Mouse (Mus musculus) limb, embryonic 15.5 days (tissue): ENCODE results near the gene Psen1. TPM values are rescaled to one million over a fixed set of nuclear protein-coding genes. Genes with fewer than 3 reads are reported as not detected.

Source experiments
- ATAC-seq: fragments of 200-750 bp; cut with Nextera tagmentation; 2 replicates; pipeline ENCODE4 v1.8.0; 2017; ENCODE audit warnings: low read depth, moderate TSS enrichment; ENCODE audit not compliant: insufficient number of reproducible peaks, low FRiP score, low TSS enrichment
- H3K27ac ChIP-seq: fragments of 300-500 bp; sonication (generic); 2 replicates; pipeline ENCODE4 v1.5.1; 2015; ENCODE audit warnings: moderate library complexity, mild to moderate bottlenecking, inconsistent platforms
- H3K27me3 ChIP-seq: fragments of 300-500 bp; sonication (generic); 2 replicates; pipeline ENCODE4 v1.6.1; 2015; ENCODE audit warnings: inconsistent platforms
- H3K36me3 ChIP-seq: fragments of 300-500 bp; sonication (generic); 2 replicates; pipeline ENCODE4 v1.6.1; 2015; ENCODE audit warnings: inconsistent platforms
- H3K4me1 ChIP-seq: fragments of 300-500 bp; sonication (generic); 2 replicates; pipeline ENCODE4 v1.6.1; 2015; ENCODE audit warnings: inconsistent platforms
- H3K4me2 ChIP-seq: fragments of 300-500 bp; sonication (generic); 2 replicates; pipeline ENCODE4 v1.6.1; 2015; ENCODE audit warnings: mild to moderate bottlenecking, inconsistent platforms
- H3K4me3 ChIP-seq: fragments of 300-500 bp; sonication (generic); 2 replicates; pipeline ENCODE4 v1.5.1; 2015; ENCODE audit warnings: mild to moderate bottlenecking, inconsistent platforms
- H3K9ac ChIP-seq: fragments of 300-500 bp; sonication (generic); 2 replicates; pipeline ENCODE4 v1.6.1; 2015; ENCODE audit warnings: inconsistent platforms
- H3K9me3 ChIP-seq: fragments of 300-500 bp; sonication (generic); 2 replicates; pipeline ENCODE4 v1.6.1; 2016; ENCODE audit warnings: inconsistent platforms
- WGBS: fragments of 180-500 bp; shearing (Covaris S2); methylation state at CpG from one replicate; pipeline ENCODE4 v1.1.7; 2015; 5-methylcytosine and 5-hydroxymethylcytosine counted together
- polyA plus RNA-seq: library from polyadenylated mRNA; unstranded; fragments of >200 nt; fragmentation: Nextera tagmentation; extraction: Ambion mirVana; gene quantifications from 2 replicates; pipeline ENCODE4 v1.2.1, GENCODE M21; 2015

The Psen1 gene
- polyA plus RNA-seq, 1 experiment from 2014 or later = 86.0 TPM

DNA sequence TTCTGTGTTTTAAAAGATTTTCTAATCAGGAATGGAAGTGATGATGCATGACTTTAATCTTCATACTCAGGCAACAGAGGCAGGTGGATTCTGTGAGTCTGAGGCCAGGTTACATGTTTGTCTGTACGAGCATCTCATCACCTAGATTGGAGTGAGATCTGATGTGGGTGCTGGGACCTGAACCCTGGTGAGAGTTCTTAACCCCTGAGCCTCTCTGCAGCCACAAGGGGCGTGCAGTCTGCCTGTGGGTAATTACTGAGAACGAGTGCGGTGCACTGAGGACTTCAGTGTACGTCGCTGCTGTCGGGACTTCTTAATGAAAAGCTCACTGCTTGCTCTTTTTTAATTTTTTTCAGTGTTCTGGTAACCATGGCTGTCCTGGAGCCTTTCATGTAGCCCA is 13.7 kb downstream of the Psen1 start:
- Histone ChIP-seq H3K27me3 (no peaks in the 10 kb centered on the region), H3K9ac (no peak overlapping the region), H3K4me3 (no peak overlapping the region), H3K4me2 (no peak overlapping the region), H3K27ac (no peak overlapping the region), H3K9me3 (no peaks in the 10 kb centered on the region), H3K4me1 (0 out of 2 replicates have a peak, but pooled peaks cover 5% of the 10 kb centered on the region), H3K36me3 (peaks cover 40% of the 10 kb centered on the region)
- WGBS = 91% methylated on average over 7 of the region's 7 CpGs
- ATAC-seq = no peak

GRCm38 (mm10) chr12:83702796-83703195 is 14.8 kb downstream of the Psen1 start:
- Histone ChIP-seq H3K9me3 (no peaks in the 10 kb centered on the region), H3K27me3 (no peaks in the 10 kb centered on the region), H3K4me1 (0 out of 2 replicates have a peak, but pooled peaks cover 7% of the 10 kb centered on the region), H3K4me3 (no peak overlapping the region), H3K27ac (no peak overlapping the region), H3K4me2 (no peak overlapping the region), H3K9ac (no peak overlapping the region), H3K36me3 (peaks cover 42% of the 10 kb centered on the region)
- ATAC-seq = no peak
- 82% methylated on average over 4 of the region's 4 CpGs for WGBS

DNA sequence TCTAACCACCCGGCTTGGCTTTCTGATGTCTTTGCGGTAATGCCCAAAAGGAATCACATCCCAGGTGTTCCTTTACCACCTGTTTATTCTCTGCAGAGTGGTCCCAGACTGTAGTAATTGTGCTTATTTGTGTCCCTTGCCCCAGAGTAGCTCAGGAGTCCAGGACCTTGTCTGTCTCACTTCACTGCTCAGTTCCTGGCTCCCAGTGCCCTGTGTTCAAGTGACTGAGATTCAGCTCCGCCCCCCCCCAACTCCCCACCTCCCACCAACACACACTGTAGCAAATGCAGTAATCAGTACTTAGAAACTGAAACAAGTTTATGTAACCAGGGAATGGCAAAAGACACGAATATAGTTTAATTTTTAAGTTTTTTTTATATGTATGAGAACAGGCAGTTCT is 19.0 kb downstream of the Psen1 start:
- Histone ChIP-seq H3K9ac (no peak overlapping the region), H3K4me2 (no peak overlapping the region), H3K36me3 (peaks cover 32% of the 10 kb centered on the region), H3K27me3 (no peaks in the 10 kb centered on the region), H3K4me1 (0 out of 2 replicates have a peak, but pooled peaks cover 3% of the 10 kb centered on the region), H3K4me3 (no peak overlapping the region), H3K9me3 (no peaks in the 10 kb centered on the region), H3K27ac (no peak overlapping the region; the same call in 1 of the 2 replicates)
- no peak for ATAC-seq
- 69% methylated on average over 4 of the region's 4 CpGs for WGBS

DNA sequence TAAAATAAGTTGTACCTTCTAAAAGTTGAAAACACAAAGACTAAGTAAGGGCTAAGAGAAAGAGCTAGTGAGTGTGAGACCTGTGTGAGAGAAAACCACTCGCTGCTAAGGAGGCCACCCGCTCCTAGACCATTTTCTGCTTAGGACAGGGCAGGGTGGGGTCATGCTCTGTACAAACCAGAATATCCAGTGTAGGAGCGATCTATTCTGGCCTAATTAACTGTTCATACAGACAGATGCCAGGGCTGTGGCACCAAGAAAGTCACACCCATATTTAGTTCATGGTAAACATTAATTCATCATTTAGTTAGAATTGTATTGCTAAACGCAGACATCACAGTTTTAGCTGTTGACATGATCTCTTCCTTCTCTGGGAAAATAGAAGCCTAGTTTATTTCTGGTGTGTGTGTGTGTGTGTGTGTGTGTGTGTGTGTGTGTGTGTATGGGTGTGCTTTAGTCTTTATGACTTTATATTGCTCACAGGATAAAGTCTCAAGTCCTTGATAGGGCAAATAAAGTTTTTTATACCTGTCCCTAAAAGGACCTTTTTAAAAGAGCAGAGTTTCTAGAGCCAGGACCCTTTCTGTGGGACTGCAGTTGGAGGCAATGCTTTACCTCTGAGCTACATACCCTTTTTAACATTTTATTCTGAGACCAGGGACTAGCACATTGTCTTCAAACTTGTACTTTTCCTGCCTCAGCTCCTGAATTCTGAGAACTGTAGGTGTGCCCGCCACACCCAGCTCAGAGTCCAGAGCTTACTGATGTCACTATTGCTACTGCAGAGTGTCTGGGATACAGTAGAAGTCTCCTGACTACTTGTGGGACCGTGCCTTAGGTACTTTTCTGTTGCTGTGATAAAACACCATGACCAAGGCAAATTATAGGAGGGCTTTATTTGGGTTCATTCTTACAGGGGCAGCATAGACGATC is 20.5 kb downstream of the Psen1 start:
- H3K4me2 ChIP-seq = no peak overlapping the region
- no peak overlapping the region for H3K9ac ChIP-seq
- 0 out of 2 replicates have a peak, but pooled peaks cover 3% of the 10 kb centered on the region for H3K4me1 ChIP-seq
- H3K27me3 ChIP-seq = no peaks in the 10 kb centered on the region
- peaks cover 44% of the 10 kb centered on the region for H3K36me3 ChIP-seq
- WGBS = 83% methylated on average over 7 of the region's 7 CpGs
- no peaks in the 10 kb centered on the region for H3K9me3 ChIP-seq
- H3K27ac ChIP-seq = peak overlapping the region; percentile 17; the same call in 1 of the 2 replicates
- no peak for ATAC-seq
- no peak overlapping the region for H3K4me3 ChIP-seq

GRCm38 (mm10) chr12:83709934-83710333 is 22.0 kb downstream of the Psen1 start:
- no peak overlapping the region for H3K4me2 ChIP-seq
- no peak for ATAC-seq
- H3K4me3 ChIP-seq = no peak overlapping the region
- 0 out of 2 replicates have a peak, but pooled peaks cover 3% of the 10 kb centered on the region for H3K4me1 ChIP-seq
- H3K9ac ChIP-seq = no peak overlapping the region
- WGBS = 79% methylated on average over 2 of the region's 2 CpGs
- peaks cover 47% of the 10 kb centered on the region for H3K36me3 ChIP-seq
- no peaks in the 10 kb centered on the region for H3K27me3 ChIP-seq
- no peaks in the 10 kb centered on the region for H3K9me3 ChIP-seq
- no peak overlapping the region for H3K27ac ChIP-seq

DNA sequence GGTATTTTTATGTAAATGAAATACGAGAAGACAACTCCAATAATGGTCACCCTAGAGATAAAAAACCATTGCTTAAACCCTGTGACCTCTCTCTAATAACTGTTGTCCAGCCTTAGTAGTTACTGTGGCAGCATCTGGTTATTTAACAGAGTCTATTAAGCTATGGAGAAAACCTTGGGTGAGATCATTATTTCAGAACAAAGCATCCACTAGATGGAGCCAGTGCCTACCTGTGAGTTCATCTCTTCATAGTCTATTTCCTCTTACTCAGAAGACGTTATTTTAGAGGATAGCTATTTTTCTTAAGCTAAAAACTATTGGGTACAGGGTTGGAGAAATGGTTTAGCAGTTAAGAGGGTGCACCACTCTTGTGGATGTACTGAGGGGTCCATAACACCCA is 25.8 kb downstream of the Psen1 start:
- Histone ChIP-seq H3K4me3 (no peak overlapping the region), H3K4me1 (no peaks in the 10 kb centered on the region), H3K9ac (no peak overlapping the region), H3K4me2 (no peak overlapping the region), H3K27me3 (no peaks in the 10 kb centered on the region), H3K9me3 (no peaks in the 10 kb centered on the region), H3K36me3 (peaks cover 61% of the 10 kb centered on the region), H3K27ac (no peak overlapping the region)
- no peak for ATAC-seq
- 41% methylated on average over 2 of the region's 2 CpGs for WGBS

DNA sequence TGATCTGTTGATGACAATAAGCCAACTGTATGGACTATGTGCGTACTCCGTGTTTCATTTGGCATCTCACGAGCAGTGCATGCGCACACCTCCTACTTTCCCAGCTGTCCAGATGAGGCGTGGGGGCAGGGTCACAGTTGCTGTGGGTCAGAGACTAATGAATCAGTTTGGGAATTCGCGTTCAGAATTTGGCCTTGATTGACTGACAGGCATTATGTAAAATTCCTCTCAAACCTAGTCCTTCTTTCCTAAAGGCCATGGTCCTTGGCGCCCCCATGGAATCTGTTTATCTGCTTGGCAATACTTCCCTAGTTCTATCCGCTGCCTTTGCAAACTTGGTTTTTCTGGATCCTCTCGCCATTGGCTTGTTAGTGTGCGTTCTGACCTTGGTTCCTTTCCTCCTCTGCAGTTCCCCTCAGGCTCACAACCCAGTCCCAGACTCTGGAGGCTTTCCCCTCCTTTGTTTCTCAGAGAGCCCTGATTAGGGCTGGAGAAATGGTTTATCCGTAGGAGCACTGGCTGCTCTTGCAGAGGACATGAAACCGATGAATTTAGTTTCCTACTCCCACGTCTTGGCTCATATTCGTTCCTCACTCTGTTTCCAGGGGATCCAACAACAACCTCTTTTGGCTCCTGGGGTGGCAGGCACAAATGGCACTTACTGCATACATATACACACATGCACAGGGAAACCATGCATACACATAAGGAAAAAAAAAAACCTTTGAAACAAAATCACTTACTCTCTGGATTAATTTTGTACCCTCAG is 28.6 kb downstream of the Psen1 start:
- WGBS = 89% methylated on average over 15 of the region's 15 CpGs
- no peak overlapping the region for H3K27ac ChIP-seq
- no peak for ATAC-seq
- 0 out of 2 replicates have a peak, but pooled peaks cover 6% of the 10 kb centered on the region for H3K4me1 ChIP-seq
- H3K27me3 ChIP-seq = no peaks in the 10 kb centered on the region
- H3K9ac ChIP-seq = no peak overlapping the region
- H3K9me3 ChIP-seq = no peaks in the 10 kb centered on the region
- no peak overlapping the region for H3K4me3 ChIP-seq
- H3K36me3 ChIP-seq = peaks cover 58% of the 10 kb centered on the region
- H3K4me2 ChIP-seq = no peak overlapping the region

DNA sequence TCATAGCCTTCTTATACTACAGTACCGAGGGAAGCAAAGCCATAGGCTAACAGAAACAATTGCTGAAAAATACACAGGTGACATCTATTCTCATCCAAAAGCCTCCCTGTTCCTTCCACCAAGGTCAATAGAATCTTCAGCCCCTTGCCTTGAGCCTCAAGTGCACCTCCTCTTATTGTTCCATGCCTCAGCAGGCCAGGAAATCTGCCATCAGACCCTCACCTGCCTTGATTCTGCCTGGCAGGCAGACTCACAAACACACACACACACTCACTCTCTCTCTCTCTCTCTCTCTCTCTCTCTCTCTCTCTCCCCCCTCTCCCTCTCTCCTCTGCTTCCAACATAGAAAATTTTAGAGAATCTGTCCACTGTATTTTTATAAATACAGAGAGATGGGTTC is 31.5 kb downstream of the Psen1 start:
- H3K27me3 ChIP-seq = no peaks in the 10 kb centered on the region
- no peak for ATAC-seq
- H3K4me3 ChIP-seq = no peak overlapping the region
- 91% methylated on average over 1 of the region's 1 CpGs for WGBS
- no peaks in the 10 kb centered on the region for H3K9me3 ChIP-seq
- H3K36me3 ChIP-seq = peaks cover 56% of the 10 kb centered on the region
- 0 out of 2 replicates have a peak, but pooled peaks cover 6% of the 10 kb centered on the region for H3K4me1 ChIP-seq
- no peak overlapping the region for H3K4me2 ChIP-seq
- no peak overlapping the region for H3K9ac ChIP-seq
- no peak overlapping the region for H3K27ac ChIP-seq

DNA sequence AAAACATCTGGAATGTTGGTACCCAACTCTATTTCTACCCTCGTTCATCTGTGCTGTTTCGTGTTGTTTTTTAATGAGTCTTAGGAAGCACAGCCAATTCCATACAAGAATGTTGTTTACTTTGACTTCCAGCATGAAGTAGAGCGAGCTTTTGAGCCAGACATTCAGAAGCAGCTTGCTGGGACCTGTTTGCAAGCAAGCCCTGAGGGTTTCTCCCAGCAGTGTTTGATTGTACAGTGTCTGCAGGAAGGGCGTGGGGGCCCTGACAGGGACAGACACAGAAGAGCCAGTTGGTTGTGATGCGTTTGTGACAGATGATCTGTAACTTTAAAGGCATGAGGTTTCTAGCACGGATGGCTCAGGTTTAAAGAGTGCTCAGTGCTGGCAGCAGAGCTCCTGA is 33.3 kb downstream of the Psen1 start:
- 40% methylated on average over 6 of the region's 6 CpGs for WGBS
- Histone ChIP-seq H3K4me3 (no peak overlapping the region), H3K27me3 (no peaks in the 10 kb centered on the region), H3K4me1 (0 out of 2 replicates have a peak, but pooled peaks cover 6% of the 10 kb centered on the region), H3K36me3 (peaks cover 58% of the 10 kb centered on the region), H3K4me2 (no peak overlapping the region), H3K9me3 (no peaks in the 10 kb centered on the region), H3K9ac (no peak overlapping the region), H3K27ac (peak overlapping the region; percentile 82)
- peak; percentile 72 for ATAC-seq

GRCm38 (mm10) chr12:83723037-83723436 is 35.1 kb downstream of the Psen1 start:
- Histone ChIP-seq H3K4me1 (0 out of 2 replicates have a peak, but pooled peaks cover 6% of the 10 kb centered on the region), H3K9me3 (no peaks in the 10 kb centered on the region), H3K27me3 (no peaks in the 10 kb centered on the region), H3K36me3 (peaks cover 54% of the 10 kb centered on the region), H3K9ac (no peak overlapping the region), H3K4me3 (no peak overlapping the region), H3K4me2 (no peak overlapping the region), H3K27ac (no peak overlapping the region)
- ATAC-seq = no peak
- 80% methylated on average over 3 of the region's 3 CpGs for WGBS

DNA sequence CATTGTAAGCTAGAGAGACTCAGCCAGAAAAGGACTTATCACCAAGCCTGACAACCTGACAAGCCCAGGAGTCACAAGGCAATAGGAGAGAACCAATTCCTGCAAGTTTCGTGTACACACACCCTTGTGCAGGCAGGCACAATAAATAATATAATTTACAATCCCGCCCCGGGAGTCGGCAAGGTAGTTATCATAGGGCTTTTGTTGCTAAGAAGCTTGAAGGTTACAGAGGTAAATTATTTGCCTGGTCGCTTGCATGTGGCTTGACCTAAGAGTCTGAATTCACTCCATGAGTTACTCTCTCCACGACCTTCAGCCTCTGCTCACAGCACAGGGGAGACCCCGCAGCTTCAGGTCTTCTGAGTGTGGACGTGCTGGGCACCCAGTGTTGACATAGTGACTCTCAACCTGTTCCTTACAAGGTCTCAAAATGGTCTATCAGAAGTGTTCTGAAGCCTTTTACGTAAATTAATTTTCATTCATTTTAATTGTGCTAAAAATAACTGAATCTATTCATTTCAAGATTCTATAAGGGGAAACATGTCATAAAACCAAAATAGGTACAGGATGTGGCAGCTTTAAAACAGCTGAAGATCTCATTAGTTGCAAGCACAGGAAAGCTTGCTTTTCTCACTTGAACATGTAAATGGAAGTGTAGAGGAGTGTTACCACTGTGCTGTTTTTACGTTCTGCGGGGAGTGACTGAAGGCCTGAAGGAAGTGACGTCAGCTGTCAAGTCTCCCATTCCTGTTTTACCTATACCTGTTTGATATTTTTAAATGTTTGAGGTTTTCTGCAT is 38.8 kb downstream of the Psen1 start:
- no peaks in the 10 kb centered on the region for H3K27me3 ChIP-seq
- no peak for ATAC-seq
- H3K36me3 ChIP-seq = peaks cover 75% of the 10 kb centered on the region
- H3K9me3 ChIP-seq = no peaks in the 10 kb centered on the region
- no peak overlapping the region for H3K9ac ChIP-seq
- no peak overlapping the region for H3K4me2 ChIP-seq
- peak overlapping the region; percentile 60 for H3K27ac ChIP-seq
- H3K4me3 ChIP-seq = no peak overlapping the region
- WGBS = 59% methylated on average over 12 of the region's 12 CpGs
- H3K4me1 ChIP-seq = no peaks in the 10 kb centered on the region
